Mouse (Mus musculus) erythroblast, embryonic 14.5 days (primary cell): ENCODE measurements around the gene Ell3.

Experiments
- GATA1 ChIP-seq: IDR thresholded peaks from 2 replicates; pipeline ENCODE4 v1.6.1; 2012; ENCODE audit warnings: low read length, inconsistent platforms, mixed read lengths
- TAL1 ChIP-seq: IDR thresholded peaks from 3 replicates; pipeline ENCODE4 v1.6.1; 2012; ENCODE audit warnings: low read length, inconsistent platforms, mixed read lengths

GRCm38 (mm10) chr2:121396624-121397023 is 47.5 kb downstream of the Ell3 start:
- TF ChIP-seq GATA1: no peak
- TF ChIP-seq TAL1: no peak
